In the genomic region with DNA sequence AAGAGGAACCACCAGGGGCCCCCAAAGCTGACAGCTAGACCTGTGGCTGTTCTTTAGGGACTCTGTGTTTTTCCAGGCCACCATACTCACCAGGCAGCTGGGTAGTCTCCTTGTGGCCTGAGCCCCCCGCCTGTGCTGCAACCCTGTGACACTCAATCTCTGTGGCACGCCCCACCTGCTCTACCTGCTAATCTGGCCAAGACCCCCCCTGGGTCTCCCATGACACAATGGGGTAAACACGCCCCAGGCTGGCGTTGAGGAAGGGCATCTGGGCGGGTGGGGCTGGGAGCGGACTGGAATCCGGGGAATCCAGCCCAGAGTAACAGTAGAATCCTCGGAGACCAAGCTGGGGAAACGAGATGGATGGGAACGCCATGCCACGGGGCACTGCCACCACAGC, we compare ENCODE assay signal across 34 mouse cellular contexts. TPM values are rescaled to one million over a fixed set of nuclear protein-coding genes. Genes with fewer than 3 reads are reported as not detected.
DNase-seq lines count a peak whose midpoint lies in the region; ATAC-seq and TF ChIP-seq lines count a peak whose summit lies in the region.
"Had no signal": no experiment of that assay in that cellular context is flagged by ENCODE, and none has a peak within 500 bp of the region (broad histone marks: within the 10 kb centered on the region; RNA-seq: fewer than 3 reads in every experiment).

No protein-coding gene starts in this region.

- no peak for ATAC-seq in forebrain, embryonic 15.5 days (replicated peaks)
- no peak for ATAC-seq in hindbrain, embryonic 13.5 days (ENCODE audit: low FRiP score)
- ATAC-seq: forebrain, embryonic 13.5 days; hindbrain, embryonic 16.5 days; intestine, embryonic 15.5 days had no signal

- no peak overlapping the region for H3K4me3 ChIP-seq in forebrain, embryonic 10.5 days
- no peak overlapping the region for H3K4me3 ChIP-seq in forebrain, embryonic 15.5 days
- H3K4me3 ChIP-seq in hindbrain, embryonic 13.5 days, result no peak overlapping the region
- H3K4me3 ChIP-seq in hindbrain, embryonic 10.5 days, result no peak overlapping the region
- 0 out of 2 replicates have a peak overlapping the region, but pooled peaks have one; percentile 3 for H3K4me3 ChIP-seq in E14TG2a.4 (replicated peaks; ENCODE audit: low read length)
- H3K4me3 ChIP-seq: embryonic facial prominence, embryonic 13.5 days; forebrain, embryonic 13.5 days; heart, adult 2 months; heart, embryonic 10.5 days; heart, embryonic 13.5 days; hindbrain, embryonic 12.5 days; intestine, embryonic 15.5 days had no signal

- 82% methylated on average over 11 of the region's 11 CpGs for WGBS in forebrain, embryonic 10.5 days
- 75% methylated on average over 11 of the region's 11 CpGs for WGBS in forebrain, embryonic 15.5 days
- 77% methylated on average over 11 of the region's 11 CpGs for WGBS in hindbrain, embryonic 13.5 days
- WGBS in hindbrain, embryonic 10.5 days, result 75% methylated on average over 11 of the region's 11 CpGs

- DNase-seq in forebrain, embryonic 10.5 days (ENCODE audit: extremely low spot score, low spot score), result no peak
- no peak for DNase-seq in hindbrain, embryonic 10.5 days (ENCODE audit: low spot score)
- peak; percentile 46 for DNase-seq in ZHBTc4 (ENCODE audit: low read depth, low spot score)
- no peak for DNase-seq in adrenal gland, postnatal 4 days (ENCODE audit: low spot score in 2 of 2)
- DNase-seq: adrenal gland, postnatal 10 days; adrenal gland, postnatal 36 days; B cell, adult 2 months; cerebellum, adult 11 months; cerebellum, adult 2 months; cerebellum, adult 9-11 months; cerebellum, postnatal 25 days; gastrocnemius, postnatal 10 days; gastrocnemius, postnatal 36 days; heart, adult 2 months; heart, postnatal 14 days; heart, postnatal 4 days; kidney, adult 11 months had no signal

- H3K27ac ChIP-seq in forebrain, embryonic 10.5 days, result peak overlapping the region; percentile 45; the same call in 1 of the 2 replicates
- H3K27ac ChIP-seq in forebrain, embryonic 15.5 days (replicated peaks), result no peak overlapping the region
- peak overlapping the region; percentile 8; the same call in 1 of the 2 replicates for H3K27ac ChIP-seq in hindbrain, embryonic 13.5 days
- no peak overlapping the region for H3K27ac ChIP-seq in hindbrain, embryonic 10.5 days
- H3K27ac ChIP-seq: embryonic facial prominence, embryonic 13.5 days; heart, adult 2 months; heart, embryonic 10.5 days; heart, embryonic 13.5 days; hindbrain, embryonic 12.5 days; intestine, embryonic 15.5 days had no signal

- peaks cover 32% of the 10 kb centered on the region for H3K4me1 ChIP-seq in forebrain, embryonic 10.5 days
- peaks cover 28% of the 10 kb centered on the region for H3K4me1 ChIP-seq in forebrain, embryonic 15.5 days
- peaks cover 27% of the 10 kb centered on the region for H3K4me1 ChIP-seq in hindbrain, embryonic 13.5 days (replicated peaks)
- H3K4me1 ChIP-seq in hindbrain, embryonic 10.5 days (replicated peaks), result peaks cover 24% of the 10 kb centered on the region
- peaks cover 69% of the 10 kb centered on the region for H3K4me1 ChIP-seq in E14TG2a.4 (replicated peaks; ENCODE audit: low read depth, low read length)
- H3K4me1 ChIP-seq: heart, embryonic 13.5 days; intestine, embryonic 15.5 days had no signal

- H3K27me3 ChIP-seq in forebrain, embryonic 10.5 days (ENCODE audit: poor library complexity, severe bottlenecking), result no peaks in the 10 kb centered on the region
- no peaks in the 10 kb centered on the region for H3K27me3 ChIP-seq in forebrain, embryonic 15.5 days
- H3K27me3 ChIP-seq in hindbrain, embryonic 13.5 days, result no peaks in the 10 kb centered on the region
- H3K27me3 ChIP-seq in hindbrain, embryonic 10.5 days (ENCODE audit: insufficient read depth, poor library complexity, severe bottlenecking), result 0 out of 2 replicates have a peak, but pooled peaks cover 8% of the 10 kb centered on the region
- H3K27me3 ChIP-seq in E14TG2a.4 (ENCODE audit: insufficient read depth, low read length), result peaks cover 33% of the 10 kb centered on the region
- H3K27me3 ChIP-seq: embryonic facial prominence, embryonic 13.5 days; forebrain, embryonic 13.5 days; intestine, embryonic 15.5 days had no signal

- TF ChIP-seq CTCF in E14TG2a.4 (conservative IDR thresholded peaks at IDR 0.05; ENCODE audit: low read length), result no peak

- no peak overlapping the region for H3K9ac ChIP-seq in forebrain, embryonic 15.5 days (replicated peaks)
- no peak overlapping the region for H3K9ac ChIP-seq in hindbrain, embryonic 13.5 days
- H3K9ac ChIP-seq: embryonic facial prominence, embryonic 13.5 days; forebrain, embryonic 13.5 days; heart, embryonic 13.5 days; hindbrain, embryonic 12.5 days; intestine, embryonic 15.5 days had no signal

- H3K4me2 ChIP-seq in forebrain, embryonic 15.5 days (replicated peaks), result no peak overlapping the region
- no peak overlapping the region for H3K4me2 ChIP-seq in hindbrain, embryonic 13.5 days
- H3K4me2 ChIP-seq: embryonic facial prominence, embryonic 13.5 days; forebrain, embryonic 13.5 days; heart, embryonic 13.5 days; hindbrain, embryonic 12.5 days; intestine, embryonic 15.5 days had no signal

- H3K9me3 ChIP-seq in forebrain, embryonic 10.5 days, result no peaks in the 10 kb centered on the region; the same call in 1 of the 2 replicates
- H3K9me3 ChIP-seq in forebrain, embryonic 15.5 days, result peaks cover 3% of the 10 kb centered on the region; the same call in 1 of the 2 replicates
- H3K9me3 ChIP-seq in hindbrain, embryonic 13.5 days, result 0 out of 2 replicates have a peak, but pooled peaks cover 5% of the 10 kb centered on the region
- H3K9me3 ChIP-seq in hindbrain, embryonic 10.5 days, result no peaks in the 10 kb centered on the region
- no peaks in the 10 kb centered on the region for H3K9me3 ChIP-seq in E14TG2a.4 (ENCODE audit: low read length)
- H3K9me3 ChIP-seq: forebrain, embryonic 13.5 days; heart, embryonic 10.5 days; heart, embryonic 13.5 days; hindbrain, embryonic 12.5 days; intestine, embryonic 15.5 days had no signal

- H3K36me3 ChIP-seq in forebrain, embryonic 10.5 days (replicated peaks), result peaks cover 89% of the 10 kb centered on the region
- no peaks in the 10 kb centered on the region for H3K36me3 ChIP-seq in forebrain, embryonic 15.5 days
- H3K36me3 ChIP-seq in hindbrain, embryonic 13.5 days, result 0 out of 2 replicates have a peak, but pooled peaks cover 3% of the 10 kb centered on the region
- H3K36me3 ChIP-seq in hindbrain, embryonic 10.5 days, result peaks cover 50% of the 10 kb centered on the region
- H3K36me3 ChIP-seq in E14TG2a.4 (ENCODE audit: insufficient read depth, low read length), result no peaks in the 10 kb centered on the region
- H3K36me3 ChIP-seq: embryonic facial prominence, embryonic 13.5 days; heart, embryonic 10.5 days; heart, embryonic 13.5 days; intestine, embryonic 15.5 days had no signal

RNA-seq across cellular contexts. Expression of gene Wnt7b, which starts 21.4 kb away (rescaled TPM):
- polyA plus RNA-seq in forebrain, embryonic 10.5 days (2016; fragmentation: Nextera tagmentation; extraction: Ambion mirVana), result 126 and 134 TPM in 2 replicates
- polyA plus RNA-seq in forebrain, embryonic 15.5 days (2015; fragmentation: Nextera tagmentation; extraction: Ambion mirVana), result 132 and 133 TPM in 2 replicates
- 40.1 and 47.2 TPM in 2 replicates for polyA plus RNA-seq in hindbrain, embryonic 13.5 days (2015; fragmentation: Nextera tagmentation; extraction: Ambion mirVana)
- 52.3 and 127 TPM in 2 replicates for polyA plus RNA-seq in hindbrain, embryonic 10.5 days (2016; fragmentation: Nextera tagmentation; extraction: Ambion mirVana)
- total RNA-seq in adrenal gland, postnatal 4 days (2021), result 1 to 10 TPM in 1 of 2 experiments, under 1 TPM in 1; 0.40 to 1.8 TPM
- total RNA-seq: CH12.LX; common myeloid progenitor, adult 5-6 weeks; gastrocnemius, postnatal 36 days; granulocyte monocyte progenitor cell, adult 5-6 weeks had no signal

RNA-seq across cellular contexts. Expression of gene 7530416G11Rik, which starts 57.8 kb away (rescaled TPM):
- polyA plus RNA-seq in forebrain, embryonic 10.5 days (2016; fragmentation: Nextera tagmentation; extraction: Ambion mirVana), result not detected in 2 replicates
- 0.14 TPM in 1 of 2 replicates, not detected in the other for polyA plus RNA-seq in forebrain, embryonic 15.5 days (2015; fragmentation: Nextera tagmentation; extraction: Ambion mirVana)
- polyA plus RNA-seq in hindbrain, embryonic 13.5 days (2015; fragmentation: Nextera tagmentation; extraction: Ambion mirVana), result not detected in 2 replicates
- not detected in 2 replicates for polyA plus RNA-seq in hindbrain, embryonic 10.5 days (2016; fragmentation: Nextera tagmentation; extraction: Ambion mirVana)
- total RNA-seq in adrenal gland, postnatal 4 days (2021), result not detected
- total RNA-seq: adrenal gland, adult 18-20 months; adrenal gland, postnatal 10 days; adrenal gland, postnatal 36 days; CH12.LX; common myeloid progenitor, adult 5-6 weeks; ES-E14; gastrocnemius, adult 18-20 months; gastrocnemius, postnatal 10 days; gastrocnemius, postnatal 36 days; granulocyte monocyte progenitor cell, adult 5-6 weeks; heart, adult 2 months; heart, postnatal 14 days; heart, postnatal 4 days had no signal
- polyA plus RNA-seq: cerebellum, adult 2 months; embryonic facial prominence, embryonic 13.5 days; forebrain, embryonic 13.5 days; heart, adult 2 months; heart, embryonic 10.5 days; heart, embryonic 13.5 days; heart, embryonic 16.5 days; hindbrain, embryonic 12.5 days; hindbrain, embryonic 16.5 days; intestine, embryonic 15.5 days had no signal

Comparison
In these comparisons a context has a peak if more than half of its experiments do, and no peak if none do; other contexts are left out.
1. H3K27ac ChIP-seq: peak in forebrain, embryonic 10.5 days (single experiment) and hindbrain, embryonic 13.5 days (single experiment); none in forebrain, embryonic 15.5 days (single experiment) and hindbrain, embryonic 10.5 days (single experiment).